8 mouse cellular contexts compared by ENCODE assay signal in the genomic region with DNA sequence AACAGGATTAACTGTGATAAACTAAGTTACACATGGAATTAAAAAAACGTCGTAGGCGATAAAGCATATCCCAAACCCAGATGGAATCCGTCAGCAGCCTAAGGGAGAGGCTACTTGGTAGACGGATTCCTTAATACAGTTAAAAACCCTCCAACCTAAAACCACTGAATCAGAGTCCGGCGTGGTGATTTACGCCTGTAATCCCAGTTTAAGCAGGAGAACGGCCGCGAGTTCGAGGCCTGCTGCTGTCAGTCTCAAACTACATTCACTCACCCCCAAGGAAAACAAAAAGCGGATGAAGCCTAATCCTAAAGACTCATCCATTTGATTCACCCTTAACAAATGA. TPM values are rescaled to one million over a fixed set of nuclear protein-coding genes. Genes with fewer than 3 reads are reported as not detected.
DNase-seq lines count a peak whose midpoint lies in the region; ATAC-seq and TF ChIP-seq lines count a peak whose summit lies in the region.

No protein-coding gene starts in this region.

- H3K4me2 ChIP-seq in limb, embryonic 14.5 days (replicated peaks; ENCODE audit: low read depth, low read length, severe bottlenecking), result peak overlapping the region; percentile 76
- peak overlapping the region; percentile 69 for H3K4me2 ChIP-seq in myocyte (ENCODE audit: low read depth)

- H3K4me1 ChIP-seq in embryonic facial prominence, embryonic 10.5 days, result peaks cover 9% of the 10 kb centered on the region; the same call in 1 of the 2 replicates
- no peaks in the 10 kb centered on the region for H3K4me1 ChIP-seq in limb, embryonic 14.5 days (ENCODE audit: control insufficient read depth, insufficient read depth, low read length)

- H3K27ac ChIP-seq in embryonic facial prominence, embryonic 10.5 days (replicated peaks), result peak overlapping the region; percentile 84
- peak overlapping the region; percentile 58; the same call in 1 of the 2 replicates for H3K27ac ChIP-seq in limb, embryonic 14.5 days (replicated peaks; ENCODE audit: low read depth, low read length)

- no peak overlapping the region for H3ac ChIP-seq in myocyte (ENCODE audit: control insufficient read depth, insufficient read length)

- no peak for TF ChIP-seq POLR2A in limb, embryonic 14.5 days (IDR thresholded peaks at IDR 0.05; ENCODE audit: borderline replicate concordance, extremely low read depth, insufficient read depth, insufficient read length)
- TF ChIP-seq POLR2A in myocyte (IDR thresholded peaks at IDR 0.05; ENCODE audit: insufficient read length, low read depth), result no peak

- H3K9ac ChIP-seq in limb, embryonic 14.5 days (ENCODE audit: low read depth, low read length, severe bottlenecking), result peak overlapping the region; percentile 62

- H3K79me2 ChIP-seq in myocyte (ENCODE audit: control insufficient read depth, insufficient read depth), result peaks cover 38% of the 10 kb centered on the region

- ATAC-seq in limb, embryonic 14.5 days (ENCODE audit: low FRiP score, low read depth), result no peak

- H3K9me3 ChIP-seq in embryonic facial prominence, embryonic 10.5 days, result no peaks in the 10 kb centered on the region
- no peaks in the 10 kb centered on the region for H3K9me3 ChIP-seq in limb, embryonic 14.5 days (ENCODE audit: control insufficient read depth, low read length)

- H3K27me3 ChIP-seq in embryonic facial prominence, embryonic 10.5 days (replicated peaks; ENCODE audit: low read depth, poor library complexity, severe bottlenecking), result peaks cover 18% of the 10 kb centered on the region
- no peaks in the 10 kb centered on the region for H3K27me3 ChIP-seq in limb, embryonic 14.5 days (ENCODE audit: control insufficient read depth, insufficient read depth, low read length)
- no peaks in the 10 kb centered on the region for H3K27me3 ChIP-seq in myocyte (ENCODE audit: control insufficient read depth, insufficient read depth, insufficient read length)

- peak overlapping the region; percentile 64 for H3K4me3 ChIP-seq in embryonic facial prominence, embryonic 10.5 days
- H3K4me3 ChIP-seq in limb, embryonic 14.5 days (replicated peaks; ENCODE audit: low read length), result peak overlapping the region; percentile 48
- peak overlapping the region; percentile 44 for H3K4me3 ChIP-seq in myocyte

- 2% methylated on average over 13 of the region's 13 CpGs for WGBS in embryonic facial prominence, embryonic 10.5 days
- 3% methylated on average over 13 of the region's 13 CpGs for WGBS in limb, embryonic 14.5 days

- peak; percentile 15 for DNase-seq in urinary bladder, postnatal 25 days (ENCODE audit: low spot score)
- DNase-seq in urinary bladder, adult 2 months (ENCODE audit: low spot score), result no peak
- DNase-seq in embryonic facial prominence, embryonic 10.5 days (ENCODE audit: low spot score), result no peak
- peak; percentile 30 for DNase-seq in heart, postnatal 4 days
- DNase-seq in limb, embryonic 14.5 days (ENCODE audit: low spot score), result peak; percentile 7
- DNase-seq in ovary, postnatal 10 days (ENCODE audit: low spot score), result no peak
- no peak for DNase-seq in urinary bladder, postnatal 4 days (ENCODE audit: low spot score in 2 of 2)

- H3K36me3 ChIP-seq in embryonic facial prominence, embryonic 10.5 days (replicated peaks), result no peaks in the 10 kb centered on the region
- H3K36me3 ChIP-seq in limb, embryonic 14.5 days (ENCODE audit: control insufficient read depth, insufficient read depth, low read length), result no peaks in the 10 kb centered on the region
- H3K36me3 ChIP-seq in myocyte (ENCODE audit: control insufficient read depth, insufficient read depth), result no peaks in the 10 kb centered on the region

TF ChIP-seq in myocyte, 11 proteins besides CTCF, POLR2A, EP300 and RAD21:
- TF ChIP-seq POLR2AphosphoS2 (IDR thresholded peaks at IDR 0.05; ENCODE audit: insufficient read length, low read depth) (no peak), MAX (IDR thresholded peaks at IDR 0.05; ENCODE audit: low read depth) (no peak), E2F4 (IDR thresholded peaks at IDR 0.05; ENCODE audit: insufficient read depth) (no peak), MYOG (IDR thresholded peaks at IDR 0.05; ENCODE audit: control insufficient read depth in 1 of 3, insufficient read depth in 1 of 3, insufficient read length in 2 of 3, low read depth in 2 of 3) (no peak), TCF3 (IDR thresholded peaks at IDR 0.05; ENCODE audit: insufficient read length, low read depth) (no peak), USF1 (IDR thresholded peaks at IDR 0.05; ENCODE audit: low read depth) (no peak), REST (IDR thresholded peaks at IDR 0.05; ENCODE audit: insufficient read depth, insufficient read length) (no peak), MYOD1 (IDR thresholded peaks at IDR 0.05; ENCODE audit: control insufficient read depth in 1 of 3, insufficient read length in 2 of 3, low read depth in 2 of 3) (no peak), SRF (IDR thresholded peaks at IDR 0.05; ENCODE audit: control insufficient read depth, insufficient read length, low read depth) (no peak), TCF12 (IDR thresholded peaks at IDR 0.05; ENCODE audit: insufficient read depth, poor library complexity, severe bottlenecking) (no peak), CEBPB (IDR thresholded peaks at IDR 0.05; ENCODE audit: insufficient read depth, poor library complexity, severe bottlenecking) (no peak)
TF ChIP-seq in myocyte: peak in this region for 0.

RNA-seq across cellular contexts. Expression of a gene that starts 7.5 kb away (rescaled TPM):
- polyA plus RNA-seq in urinary bladder, adult 2 months (2012; rRNA removed), result 0.14 and 0.31 TPM in 2 replicates
- polyA plus RNA-seq in embryonic facial prominence, embryonic 10.5 days (2016; fragmentation: Nextera tagmentation; extraction: Ambion mirVana), result not detected in 2 replicates
- not detected for total RNA-seq in heart, postnatal 4 days (2021)
- not detected in 2 replicates for polyA plus RNA-seq in limb, embryonic 14.5 days (2012; rRNA removed)
- not detected in 2 replicates for polyA plus RNA-seq in limb, embryonic 14.5 days (2014; fragmentation: Nextera tagmentation; extraction: Ambion mirVana)
- polyA plus RNA-seq in myocyte (2012; fragmentation: generic; extraction: Trizol), result not detected

Comparison
In these comparisons a context has a peak if more than half of its experiments do, and no peak if none do; other contexts are left out.
1. DNase-seq: peak in urinary bladder, postnatal 25 days (single experiment), heart, postnatal 4 days (single experiment) and limb, embryonic 14.5 days (single experiment); none in urinary bladder, adult 2 months (single experiment), embryonic facial prominence, embryonic 10.5 days (single experiment), ovary, postnatal 10 days (single experiment) and urinary bladder, postnatal 4 days (0 of 2).
2. Peak in every context shown above with its lines, with median percentiles within 50 percentile points of each other: H3K4me3 ChIP-seq.